Mouse (Mus musculus): Measurements from ENCODE around the gene Spag5.

The Spag5 gene

DNA sequence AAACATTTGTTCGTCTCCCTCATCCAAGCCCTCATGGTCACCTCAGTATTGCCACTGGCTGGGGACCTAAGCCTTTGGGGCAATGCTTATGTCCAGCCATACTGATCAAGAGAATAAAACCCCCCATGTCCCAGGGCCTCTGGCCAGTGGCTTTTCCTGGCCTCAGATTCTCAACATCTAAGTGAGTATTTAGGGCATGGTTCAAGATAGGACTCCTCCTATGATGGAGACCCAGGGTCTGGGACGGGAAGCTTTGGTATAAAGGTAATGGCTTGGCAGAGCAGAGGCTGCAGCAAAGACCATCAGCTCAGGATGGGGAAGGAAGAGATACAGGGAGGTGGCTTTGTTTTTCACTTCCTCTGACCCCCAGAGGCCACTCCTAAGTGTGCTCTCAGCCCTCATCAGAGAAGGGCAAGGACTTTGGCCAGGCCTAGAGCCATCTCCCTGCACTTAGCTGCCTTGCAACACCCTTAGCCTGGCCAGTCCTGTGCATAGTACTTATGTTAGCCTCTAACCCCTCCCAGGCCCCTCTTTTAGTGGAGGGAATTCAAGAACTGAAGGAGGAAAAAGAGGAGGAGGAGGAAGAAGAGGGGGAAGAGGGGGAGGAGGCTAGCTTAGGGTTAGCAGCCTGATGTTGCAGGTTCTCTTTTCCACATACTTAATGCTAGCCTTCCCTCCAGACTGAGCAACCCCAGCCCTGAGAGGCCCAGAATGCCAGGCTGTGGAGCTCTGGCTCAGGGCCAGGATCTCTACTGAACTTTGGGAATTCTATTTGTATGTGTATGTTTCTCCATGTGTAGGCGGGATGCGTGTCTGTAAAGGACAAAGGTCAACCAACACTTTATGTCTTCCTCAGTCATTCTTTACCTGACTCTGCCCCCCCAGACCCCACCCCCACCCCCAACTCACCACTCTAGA is 48.4 kb downstream of the Spag5 start:
- no peak for DNase-seq (ENCODE audit: low read depth, low spot score)

GRCm38 (mm10) chr11:78353081-78353480 is 51.8 kb downstream of the Spag5 start:
- no peak for DNase-seq (ENCODE audit: low read depth, low spot score)

- DNase-seq (ENCODE audit: low read depth, low spot score) = no peak
Observed at GRCm38 (mm10) chr11:78354905-78355304, 53.6 kb downstream of the Spag5 start.

- no peak for DNase-seq (ENCODE audit: low read depth, low spot score)
Observed at GRCm38 (mm10) chr11:78355471-78356238, 54.3 kb downstream of the Spag5 start.

- DNase-seq (ENCODE audit: low read depth, low spot score) = no peak
Observed at GRCm38 (mm10) chr11:78358330-78359007, 57.1 kb downstream of the Spag5 start.

DNA sequence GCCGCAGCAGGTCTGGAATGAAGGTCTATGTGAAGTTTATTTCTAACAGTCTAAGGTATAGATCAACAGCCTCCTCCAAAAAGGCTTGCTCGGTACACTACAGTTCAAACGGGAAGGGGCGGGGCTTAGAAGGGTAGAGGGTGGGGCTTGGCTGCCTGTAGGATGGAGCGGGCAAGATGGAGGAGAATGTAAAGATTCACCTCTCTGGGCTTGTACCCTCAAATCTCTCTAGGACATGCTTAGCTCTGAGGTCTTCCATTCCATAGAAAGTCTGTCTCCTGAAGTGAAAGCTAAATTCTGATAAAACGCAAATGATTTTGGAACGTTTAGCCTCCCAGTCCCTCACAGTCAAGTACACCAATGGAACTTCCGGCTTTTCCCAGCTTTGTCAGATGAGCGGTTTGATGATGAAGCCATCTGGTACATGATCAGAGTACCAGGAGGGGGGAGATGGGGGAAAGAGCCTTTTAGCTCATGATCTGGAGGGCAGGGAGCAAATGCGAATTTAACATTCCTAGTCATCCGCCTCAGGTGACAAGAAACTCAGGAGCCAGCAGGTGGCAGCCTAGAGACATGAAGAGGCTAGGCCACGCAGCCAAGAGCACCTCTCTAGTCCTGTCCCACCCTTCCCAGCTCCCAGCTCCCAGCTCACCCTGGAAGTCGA is 58.9 kb downstream of the Spag5 start:
- no peak for DNase-seq (ENCODE audit: low read depth, low spot score)

DNA sequence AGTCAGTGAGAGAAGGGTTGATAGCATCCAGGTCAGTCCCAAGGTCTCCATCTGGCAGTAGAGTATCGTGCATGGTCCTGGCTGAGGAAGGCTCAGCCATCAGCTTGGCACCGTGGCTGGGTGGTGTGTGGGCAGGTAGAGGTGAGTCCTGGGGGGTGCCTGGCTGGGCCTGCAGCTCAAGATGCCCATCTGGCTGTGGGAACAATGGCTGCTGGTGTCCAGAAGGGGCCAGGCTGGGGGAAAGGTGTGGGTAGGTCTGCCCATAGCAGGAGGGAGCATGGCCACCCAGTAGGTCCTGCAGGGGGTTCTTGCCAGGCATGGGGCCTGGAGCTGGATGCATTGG is 59.4 kb downstream of the Spag5 start:
- DNase-seq (ENCODE audit: low read depth, low spot score) = no peak

- no peak for DNase-seq (ENCODE audit: low read depth, low spot score)
Observed at GRCm38 (mm10) chr11:78363309-78364007, 62.1 kb downstream of the Spag5 start.

DNA sequence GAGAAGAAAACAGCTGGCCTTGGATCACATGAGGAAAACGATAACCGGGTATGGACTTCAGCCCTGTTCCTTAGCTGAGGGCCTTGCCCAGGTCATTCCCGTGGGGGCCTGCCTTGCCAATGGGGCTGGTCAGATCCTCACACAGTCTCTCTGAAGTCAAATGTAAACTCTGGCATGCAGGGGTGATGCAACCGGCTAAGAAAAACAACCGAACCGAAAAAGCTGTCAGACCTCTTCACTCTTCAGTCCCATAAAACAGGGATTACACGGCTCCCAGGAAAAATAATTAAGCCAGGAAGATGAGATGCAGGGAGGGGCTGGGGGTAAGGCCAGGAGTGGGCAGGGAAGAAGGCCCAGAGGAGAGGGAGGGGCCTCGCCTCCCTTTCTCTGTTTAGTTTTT is 62.8 kb downstream of the Spag5 start:
- no peak for DNase-seq (ENCODE audit: low read depth, low spot score)

DNA sequence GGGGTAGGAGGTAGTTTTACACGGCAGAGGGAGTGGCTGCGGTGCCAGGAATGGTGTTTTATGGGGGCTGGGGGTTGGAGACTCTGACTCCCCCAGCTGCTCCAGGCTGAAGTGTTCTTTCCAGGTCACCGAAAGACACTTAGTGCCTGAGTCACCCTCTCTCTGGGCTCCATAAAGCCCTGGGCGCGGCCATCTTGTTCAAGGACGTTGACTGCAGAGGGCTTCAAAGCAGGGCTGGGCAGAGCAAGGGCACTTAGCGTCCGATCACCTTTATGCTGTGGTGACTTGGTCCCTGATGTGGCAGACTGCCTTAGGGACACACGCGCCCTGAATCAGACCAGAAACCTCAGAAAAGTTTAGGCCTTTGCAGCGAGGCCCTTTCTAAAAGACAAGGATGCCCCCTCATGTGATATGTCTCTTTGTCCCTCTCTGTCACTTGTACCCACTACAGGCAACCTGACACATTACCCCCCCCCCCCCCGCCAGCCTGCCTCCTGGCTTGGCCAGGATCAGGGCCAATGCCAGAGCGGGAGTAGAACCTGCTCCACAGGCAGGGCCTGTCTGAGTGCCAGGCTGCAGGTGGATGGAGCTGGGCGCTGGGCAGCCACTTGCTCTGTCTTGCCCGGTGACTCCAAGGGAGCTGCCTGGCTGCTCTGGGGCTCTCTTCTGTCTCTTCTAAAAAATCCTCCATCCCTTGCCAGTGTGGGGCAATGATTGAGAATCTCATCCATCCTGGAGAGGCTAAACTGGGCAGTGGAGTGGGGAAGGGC is 66.3 kb downstream of the Spag5 start:
- no peak for DNase-seq (ENCODE audit: low read depth, low spot score)

GRCm38 (mm10) chr11:78370389-78370788 is 69.1 kb downstream of the Spag5 start:
- DNase-seq (ENCODE audit: low read depth, low spot score) = no peak

DNA sequence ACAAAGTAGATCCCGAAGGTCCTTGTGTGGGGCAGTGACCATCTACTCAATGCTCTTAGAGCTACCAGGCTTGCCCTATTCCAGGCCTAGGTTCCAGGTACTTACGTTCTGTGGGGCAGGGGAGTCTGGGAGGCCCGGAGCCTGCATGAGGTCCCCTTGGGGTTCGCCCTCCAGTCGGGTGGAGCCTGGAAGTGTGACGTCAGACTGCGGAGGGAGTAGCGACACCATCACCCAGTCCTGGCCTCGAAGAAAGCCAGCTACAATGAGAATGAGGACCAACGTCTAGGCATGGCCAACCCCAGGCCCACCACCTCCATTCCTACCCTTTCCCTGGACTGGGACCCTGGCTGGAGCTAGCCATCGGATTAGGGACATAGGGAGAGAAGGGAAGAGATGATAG is 70.4 kb downstream of the Spag5 start:
- no peak for DNase-seq (ENCODE audit: low read depth, low spot score)

All from skeletal muscle tissue, adult 2 months (tissue).